Mouse (Mus musculus) WW6 (cell line): Measurements from ENCODE around the gene Fgd1.
A peak's percentile ranks its signal among the peaks of the same experiment; 100 is the strongest.

Source experiments
- DNase-seq: peaks from one replicate; pipeline ENCODE4 v3.0.0-alpha.2; 2013; ENCODE audit warnings: low read depth, low spot score

The Fgd1 gene

GRCm38 (mm10) chrX:151045850-151046249, at the start of gene Fgd1:
Fgd1 (plus strand) TSS chrX:151046150.
- DNase-seq, result no peak

GRCm38 (mm10) chrX:150996775-150997174, 49.2 kb upstream of the Fgd1 start:
- DNase-seq, result no peak

DNA sequence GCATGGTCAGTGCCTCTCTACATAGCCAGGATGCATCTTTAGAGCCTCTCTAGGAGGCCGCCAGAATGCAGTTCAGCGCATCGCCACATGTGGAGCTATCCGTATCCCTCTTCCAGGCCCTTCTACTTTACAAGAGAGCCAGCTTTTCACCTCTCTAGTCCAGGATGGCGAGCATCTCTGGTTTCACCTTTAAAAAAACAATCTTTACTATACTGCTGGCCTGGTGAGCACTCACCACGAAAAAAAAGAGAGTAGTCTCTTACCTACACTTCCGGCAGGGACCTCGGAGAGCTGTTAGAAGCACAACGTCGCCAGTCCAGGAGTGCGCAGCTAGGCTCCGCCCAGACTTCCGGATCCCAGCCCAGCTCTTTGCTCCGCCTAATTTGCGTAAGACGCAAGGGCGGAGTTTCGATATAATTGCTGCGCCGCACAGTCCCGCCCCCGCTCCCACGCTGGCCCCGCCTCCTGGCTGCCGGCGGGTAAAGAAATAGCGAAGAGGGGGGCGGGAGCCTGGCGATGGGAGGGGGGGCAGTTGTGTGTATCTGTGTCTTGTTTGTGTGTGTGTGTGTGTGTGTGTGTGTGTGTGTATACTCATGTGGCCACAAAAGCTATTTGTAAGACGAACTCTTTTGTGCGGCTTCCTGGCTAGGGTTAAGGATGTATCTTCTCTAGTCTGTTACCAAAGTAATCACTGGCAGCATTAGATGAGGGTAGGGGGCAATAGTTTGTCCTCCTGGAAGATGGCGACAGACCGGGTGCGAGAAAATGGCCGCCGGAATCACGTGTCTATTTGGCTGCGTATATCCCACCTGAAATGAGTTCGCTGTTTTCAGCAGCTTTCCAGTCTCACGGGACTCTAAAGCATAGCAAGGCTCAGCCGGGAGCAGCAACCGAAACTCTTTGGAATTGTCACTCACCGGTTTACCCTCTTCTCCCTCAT, 28.7 kb upstream of the Fgd1 start, which contains the start of gene Gnl3l:
TSS of gene Gnl3l (minus strand) at position 385 of the 940 bp plus-strand sequence.
- peak; percentile 71 for DNase-seq

GRCm38 (mm10) chrX:151017897-151018296, 28.1 kb upstream of the Fgd1 start:
- DNase-seq, result no peak

DNA sequence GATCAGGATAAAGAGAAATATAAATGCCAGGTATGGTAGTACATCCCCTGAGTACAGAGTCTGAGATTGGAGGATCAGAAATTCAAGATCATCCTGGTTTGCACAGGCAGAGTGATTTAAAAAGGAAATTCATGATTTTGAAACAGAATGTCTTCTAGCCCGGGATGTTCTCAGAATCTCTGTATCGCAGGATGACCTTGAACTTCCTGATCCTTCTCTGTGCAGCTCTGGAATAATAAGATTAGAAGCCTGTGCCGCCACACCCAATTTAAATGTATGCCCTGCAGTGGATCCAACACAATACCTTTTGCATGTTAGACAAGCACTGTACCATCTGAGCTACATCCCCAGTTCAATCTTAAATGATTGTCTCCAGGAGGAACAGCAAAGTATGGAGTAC, 27.2 kb upstream of the Fgd1 start:
- DNase-seq, result no peak

DNA sequence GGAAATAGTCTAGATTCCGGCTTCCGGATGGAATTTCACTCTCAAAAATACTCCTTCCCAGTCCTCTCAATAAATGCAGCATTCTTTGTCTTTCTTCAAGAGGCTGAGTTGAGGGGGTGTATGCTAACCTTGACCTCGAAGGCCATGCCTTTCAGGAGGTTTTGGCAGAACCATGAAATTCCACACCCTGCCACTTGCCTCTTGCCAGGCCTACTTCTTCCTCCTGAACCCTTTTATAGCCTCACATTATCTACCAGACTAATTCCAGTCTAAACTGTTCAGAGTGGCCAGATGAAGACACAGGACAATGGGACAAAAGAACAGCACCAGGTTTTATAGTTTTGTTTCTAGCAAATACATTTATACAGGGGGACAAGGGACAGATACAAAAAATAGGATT, 14.6 kb upstream of the Fgd1 start:
- DNase-seq, result no peak

DNA sequence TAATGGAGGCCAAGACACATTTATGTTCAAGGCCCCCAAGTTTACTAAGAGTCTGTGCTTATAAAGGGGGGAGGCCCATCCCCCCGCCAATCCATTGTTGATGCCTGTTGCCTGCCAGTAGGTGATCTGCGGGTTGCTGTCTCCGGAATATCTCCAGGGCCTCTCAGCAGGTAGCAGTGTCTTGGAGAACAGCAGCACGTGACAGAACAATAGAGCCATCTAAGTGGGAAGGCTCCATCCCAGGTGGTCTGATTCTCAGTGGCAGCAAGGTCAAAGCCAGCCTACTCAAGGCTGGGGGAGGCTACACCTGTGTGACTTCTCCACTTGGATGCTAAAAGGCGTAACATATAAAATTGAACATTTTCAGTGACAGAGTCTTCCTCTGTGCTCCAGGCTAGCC, 4.7 kb upstream of the Fgd1 start:
- DNase-seq, result peak; percentile 38

GRCm38 (mm10) chrX:151046321-151046720, 371 bp downstream of the Fgd1 start:
- no peak for DNase-seq

DNA sequence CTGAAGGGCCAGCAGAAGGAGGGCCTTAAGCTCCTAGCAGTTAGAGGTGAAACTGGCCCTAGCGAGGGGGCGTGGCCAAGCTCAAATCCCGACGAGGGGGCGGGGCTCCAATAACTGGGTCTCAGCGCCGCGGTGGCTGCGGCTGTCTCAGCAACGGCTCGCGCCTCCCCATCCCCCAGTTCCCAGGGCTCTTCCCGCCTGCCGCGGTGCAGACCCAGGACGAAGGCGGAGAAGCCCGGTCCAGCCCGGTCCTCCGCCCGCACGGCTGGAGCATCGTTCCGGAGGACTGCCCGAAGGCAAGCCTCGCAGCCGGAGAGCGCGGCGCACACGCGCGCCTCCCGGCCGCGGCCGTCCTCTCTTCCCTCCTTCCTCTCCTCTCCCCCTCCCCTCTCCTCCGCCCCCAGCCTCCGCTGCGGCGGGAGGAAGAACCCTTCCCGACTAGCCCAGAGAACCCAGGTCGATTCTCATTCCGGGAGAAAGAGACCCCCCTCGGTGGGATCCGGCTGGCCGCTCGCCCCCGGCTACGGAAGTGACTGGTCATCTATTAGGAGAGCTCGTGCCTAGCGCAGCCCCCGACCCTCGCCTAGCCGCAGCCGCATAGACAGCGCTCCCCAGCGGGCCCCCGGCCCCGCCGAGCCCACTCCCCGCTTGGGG, 954 bp downstream of the Fgd1 start:
- DNase-seq, result peak; percentile 53

DNA sequence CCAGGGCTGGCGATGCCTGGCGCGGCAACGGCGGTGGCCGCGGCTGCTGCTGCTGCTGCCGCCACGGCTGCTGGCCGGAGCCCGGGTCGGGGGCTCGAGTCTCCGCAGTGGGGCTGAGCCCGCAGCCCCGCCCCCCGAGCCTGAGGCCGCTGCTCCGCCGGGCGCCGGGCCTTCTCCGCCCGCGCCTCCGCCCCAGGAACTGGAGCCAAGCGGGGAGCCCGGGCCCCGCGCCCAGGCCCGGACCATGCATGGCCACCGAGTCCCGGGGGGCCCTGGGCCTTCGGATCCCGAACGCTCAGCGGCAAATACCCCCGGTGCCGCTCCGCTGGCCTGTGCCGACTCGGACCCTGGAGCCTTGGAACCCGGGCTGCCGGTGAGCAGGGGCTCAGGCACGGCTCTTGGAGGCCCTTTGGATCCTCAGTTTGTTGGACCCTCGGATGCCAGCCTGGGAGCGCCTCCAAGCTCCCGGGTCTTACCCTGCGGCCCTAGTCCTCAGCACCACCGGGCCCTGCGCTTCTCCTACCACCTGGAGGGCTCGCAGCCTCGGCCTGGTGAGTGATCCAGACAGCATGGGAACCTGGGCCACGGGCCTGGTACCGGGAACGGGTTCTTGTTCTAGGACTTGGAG, 1.6 kb downstream of the Fgd1 start:
- DNase-seq, result no peak

GRCm38 (mm10) chrX:151049661-151050215, 3.8 kb downstream of the Fgd1 start:
- peak; percentile 26 for DNase-seq

DNA sequence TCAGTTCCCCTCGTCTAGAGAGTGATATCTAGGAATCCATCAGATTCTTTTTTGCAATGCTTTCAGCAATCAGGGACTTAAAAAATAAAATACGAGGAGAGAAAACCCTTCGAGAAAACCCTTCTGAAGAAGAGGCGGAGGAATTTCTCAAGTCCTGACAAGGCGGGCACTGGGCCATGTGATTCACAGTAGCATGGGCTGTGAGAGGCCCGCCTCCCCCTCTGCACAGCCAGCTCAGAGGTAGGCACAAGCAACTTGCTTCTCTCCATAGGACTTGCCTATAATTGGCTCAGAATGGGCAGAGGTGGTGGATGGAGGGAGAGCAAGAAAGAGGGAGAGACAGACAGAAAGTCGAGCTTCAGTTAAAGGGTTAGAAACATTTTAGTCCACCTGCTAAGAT, 4.4 kb downstream of the Fgd1 start:
- no peak for DNase-seq

DNA sequence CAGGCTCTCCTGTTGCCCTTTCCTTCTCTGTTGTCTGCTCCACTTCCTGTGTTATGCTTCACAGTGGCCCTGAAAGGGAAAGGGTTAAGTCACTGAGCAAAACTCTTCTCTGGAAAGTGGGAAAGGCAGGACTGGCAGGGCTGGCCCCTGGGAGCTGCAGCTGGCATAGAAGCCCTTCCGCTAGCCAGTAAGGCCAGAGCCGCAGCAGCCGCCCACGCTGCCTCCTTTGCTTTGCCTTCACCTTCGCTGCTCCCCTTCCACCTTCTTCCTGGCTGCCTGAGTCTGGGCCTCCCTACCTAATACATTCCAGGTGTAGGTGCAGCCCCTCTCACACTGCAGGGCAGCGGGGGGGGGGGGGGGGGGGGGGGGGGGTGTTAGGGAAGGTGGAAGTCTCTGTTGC, 8.5 kb downstream of the Fgd1 start:
- DNase-seq, result no peak

- DNase-seq, result no peak
These were observed 9.6 kb downstream of the Fgd1 start for GRCm38 (mm10) chrX:151055559-151055958.

- no peak for DNase-seq
These were observed 13.4 kb downstream of the Fgd1 start for GRCm38 (mm10) chrX:151059346-151059745.

DNA sequence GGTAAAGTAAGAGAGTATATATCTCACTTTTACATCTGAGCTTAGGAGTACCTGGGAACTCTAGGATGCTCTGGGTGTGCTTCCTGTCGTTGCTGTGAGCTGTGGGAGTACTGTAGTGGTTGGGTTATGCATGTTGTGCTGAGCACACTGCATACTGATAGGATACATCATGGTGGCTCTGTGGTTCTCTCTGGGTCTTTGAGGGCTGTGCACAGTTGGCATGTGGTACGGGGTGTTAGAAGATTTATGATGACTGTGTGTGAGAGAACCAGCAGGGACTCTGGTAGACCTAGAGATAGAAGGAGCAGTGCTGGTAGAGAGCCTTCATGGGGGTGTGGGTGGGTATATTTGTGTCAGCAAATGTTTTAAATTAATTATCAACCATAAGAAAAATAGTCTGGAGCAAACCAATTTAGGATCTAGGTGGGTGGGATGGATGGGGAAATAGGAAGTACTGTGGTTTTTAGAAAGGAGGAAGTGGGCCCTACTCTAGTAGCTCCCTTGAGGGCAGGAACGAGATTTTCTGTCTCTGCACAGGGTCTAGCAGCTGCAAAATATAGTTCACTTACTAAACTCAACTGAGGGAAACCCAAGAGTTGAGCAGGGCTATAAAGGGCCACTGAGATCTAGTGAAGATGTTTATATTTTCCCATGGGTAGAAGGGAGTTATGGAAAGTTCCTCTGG, 15.8 kb downstream of the Fgd1 start:
- no peak for DNase-seq

DNA sequence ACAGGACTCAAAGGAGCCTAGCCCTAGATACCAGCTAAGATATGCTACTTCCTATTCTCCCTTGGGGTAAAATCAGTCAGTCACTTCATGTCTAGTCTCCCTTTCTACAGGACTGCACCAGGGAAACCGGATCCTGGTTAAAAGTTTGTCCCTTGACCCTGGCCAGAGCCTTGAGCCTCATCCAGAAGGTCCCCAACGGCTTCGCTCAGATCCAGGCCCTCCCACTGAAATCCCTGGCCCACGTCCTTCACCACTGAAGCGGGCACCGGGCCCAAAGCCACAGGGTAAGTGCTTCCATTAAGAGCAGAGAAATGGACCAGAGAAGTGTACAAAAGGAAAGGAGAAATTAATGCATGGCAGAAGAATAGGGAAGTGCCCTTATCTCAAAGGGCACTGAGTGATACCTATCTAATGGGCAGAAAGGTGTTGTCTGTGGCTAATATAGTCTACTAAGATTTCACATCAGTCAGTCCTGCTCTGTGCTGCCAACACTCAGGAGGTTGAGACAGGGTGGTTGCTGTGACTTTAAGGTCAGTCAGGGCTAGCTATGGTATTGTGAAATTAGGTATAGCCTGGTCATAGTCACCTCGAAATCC, 20.2 kb downstream of the Fgd1 start:
- DNase-seq, result no peak

- DNase-seq, result no peak
These were observed 21.9 kb downstream of the Fgd1 start for GRCm38 (mm10) chrX:151067876-151068275.

GRCm38 (mm10) chrX:151076007-151076406, 30.1 kb downstream of the Fgd1 start:
- no peak for DNase-seq

DNA sequence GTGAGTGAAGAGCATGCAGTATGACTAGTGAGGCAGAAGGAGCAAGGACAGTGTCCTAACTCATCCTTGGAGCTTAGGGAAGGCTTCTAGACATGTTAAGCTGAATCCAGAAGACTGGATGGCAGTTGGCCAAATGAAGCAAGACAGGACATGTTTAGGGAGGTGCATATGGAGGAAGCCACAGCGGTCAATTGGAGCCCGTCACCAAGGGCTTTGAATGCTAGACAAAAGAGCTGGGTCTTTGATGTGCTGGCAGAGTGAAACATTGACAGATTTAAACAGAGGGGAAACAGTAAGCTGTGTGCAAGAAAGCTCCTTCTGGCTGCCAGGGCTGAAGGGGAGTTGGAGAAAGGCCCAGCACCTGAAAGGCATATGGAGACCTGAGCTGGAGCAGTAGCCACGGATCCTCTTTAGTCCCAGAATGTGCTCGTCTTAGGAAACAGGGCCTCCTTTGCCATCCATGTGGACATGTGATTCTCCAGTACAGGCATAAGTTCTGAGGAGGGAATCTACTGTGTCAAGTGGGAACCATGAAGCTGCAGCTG, 31.1 kb downstream of the Fgd1 start:
- no peak for DNase-seq

DNA sequence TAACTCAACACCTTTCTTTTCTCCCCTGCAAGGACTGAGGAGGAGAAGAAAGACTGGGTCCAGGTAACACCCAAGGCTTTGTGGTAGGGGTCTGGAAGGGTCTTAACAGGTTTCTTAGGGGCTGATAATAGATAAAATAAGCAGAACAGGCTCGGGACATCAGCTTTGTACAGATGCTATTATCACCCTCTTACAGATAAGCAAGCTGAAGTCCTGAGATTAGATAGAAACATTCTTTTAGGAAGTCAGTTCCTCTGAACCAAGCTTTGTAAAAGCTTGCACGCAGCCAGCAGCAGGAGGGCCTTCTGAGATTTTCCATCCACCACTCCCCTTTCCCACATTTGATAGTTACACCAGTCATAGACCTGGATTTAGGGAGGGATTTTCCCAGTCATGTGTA, 39.6 kb downstream of the Fgd1 start:
- DNase-seq, result no peak
